Mouse (Mus musculus): ENCODE results near the gene Eif1ad. TPM values are rescaled to one million over a fixed set of nuclear protein-coding genes. Genes with fewer than 3 reads are reported as not detected.

Eif1ad gene
- polyA plus RNA-seq, 1 experiment = 27.0 TPM

DNA sequence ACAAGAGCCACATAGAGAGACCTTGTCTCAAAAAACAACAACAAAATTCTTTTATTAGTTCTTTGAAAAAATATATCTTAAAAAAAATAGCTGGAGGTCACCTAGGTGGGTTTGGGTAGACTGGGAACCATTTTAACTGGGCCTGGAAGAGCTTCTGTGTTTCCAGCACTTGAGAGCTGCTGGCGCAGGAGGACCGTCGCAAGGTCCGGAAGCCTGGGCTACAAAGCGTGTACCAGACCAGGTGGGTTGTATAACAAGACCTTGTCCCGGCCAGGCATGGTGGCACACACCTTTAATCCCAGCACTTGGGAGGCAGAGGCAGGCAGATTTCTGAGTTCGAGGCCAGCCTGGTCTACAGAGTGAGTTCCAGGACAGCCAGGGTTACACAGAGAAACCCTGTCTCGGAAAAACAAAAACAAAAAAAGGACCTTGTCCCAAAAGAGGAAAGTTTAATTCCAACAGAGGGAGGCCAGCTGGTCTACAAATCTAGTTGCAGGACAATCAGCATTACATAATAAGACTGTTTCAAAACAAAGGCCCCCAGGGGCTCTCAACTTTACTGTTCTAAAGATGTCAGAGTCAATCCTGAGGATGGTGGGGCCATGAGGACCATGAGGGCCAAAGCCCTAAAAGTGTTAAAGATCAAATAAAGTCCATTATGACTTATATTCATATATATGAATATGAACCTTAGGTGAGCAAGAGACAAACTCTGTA is 52.4 kb downstream of the Eif1ad start:
- Histone ChIP-seq H3K4me3 (ENCODE audit: low read depth, low read length) (no peak overlapping the region), H3K36me3 (ENCODE audit: control insufficient read depth, insufficient read depth, low read length) (peaks cover 31% of the 10 kb centered on the region), H3K27ac (ENCODE audit: insufficient read depth, low read depth, low read length) (no peak overlapping the region), H3K27me3 (ENCODE audit: control insufficient read depth, insufficient read depth, low read length) (no peaks in the 10 kb centered on the region), H3K4me1 (ENCODE audit: control insufficient read depth, insufficient read depth, insufficient read length, low read length) (peaks cover 6% of the 10 kb centered on the region)
- TF ChIP-seq POLR2A (IDR thresholded peaks at IDR 0.05; ENCODE audit: low read depth, low read length) (no peak), CTCF (IDR thresholded peaks at IDR 0.05; ENCODE audit: extremely low read depth, insufficient read length, insufficient replicate concordance, low read depth, low read length) (no peak)
- 95% methylated on average over 8 of the region's 8 CpGs for WGBS

DNA sequence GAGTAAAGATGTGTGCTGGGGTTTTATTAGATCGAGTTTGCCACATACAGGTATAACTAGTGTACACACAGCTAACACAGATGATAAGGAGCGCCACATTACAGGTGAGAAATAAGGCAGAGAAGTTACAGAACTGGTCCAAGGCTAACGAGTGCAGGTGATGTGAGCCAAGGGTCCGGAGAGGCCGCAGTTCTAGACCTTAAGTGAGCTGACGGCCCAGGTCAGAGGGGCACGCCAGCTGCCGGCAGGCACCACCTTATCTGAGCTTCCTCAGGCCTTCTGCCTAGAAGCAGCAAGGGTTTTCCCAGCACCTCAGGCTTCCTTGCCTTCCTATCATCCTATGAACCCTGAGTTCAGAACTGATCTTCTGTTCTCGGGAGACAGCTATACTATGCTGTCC is 53.1 kb downstream of the Eif1ad start:
- TF ChIP-seq CTCF (IDR thresholded peaks at IDR 0.05; ENCODE audit: extremely low read depth, insufficient read length, insufficient replicate concordance, low read depth, low read length) (no peak), POLR2A (IDR thresholded peaks at IDR 0.05; ENCODE audit: low read depth, low read length) (no peak)
- no peak overlapping the region for H3K4me3 ChIP-seq (ENCODE audit: low read depth, low read length)
- H3K36me3 ChIP-seq (ENCODE audit: control insufficient read depth, insufficient read depth, low read length) = peaks cover 31% of the 10 kb centered on the region
- WGBS = 88% methylated on average over 9 of the region's 9 CpGs
- no peak overlapping the region for H3K27ac ChIP-seq (ENCODE audit: insufficient read depth, low read depth, low read length)
- peaks cover 8% of the 10 kb centered on the region for H3K4me1 ChIP-seq (ENCODE audit: control insufficient read depth, insufficient read depth, insufficient read length, low read length)
- no peaks in the 10 kb centered on the region for H3K27me3 ChIP-seq (ENCODE audit: control insufficient read depth, insufficient read depth, low read length)

DNA sequence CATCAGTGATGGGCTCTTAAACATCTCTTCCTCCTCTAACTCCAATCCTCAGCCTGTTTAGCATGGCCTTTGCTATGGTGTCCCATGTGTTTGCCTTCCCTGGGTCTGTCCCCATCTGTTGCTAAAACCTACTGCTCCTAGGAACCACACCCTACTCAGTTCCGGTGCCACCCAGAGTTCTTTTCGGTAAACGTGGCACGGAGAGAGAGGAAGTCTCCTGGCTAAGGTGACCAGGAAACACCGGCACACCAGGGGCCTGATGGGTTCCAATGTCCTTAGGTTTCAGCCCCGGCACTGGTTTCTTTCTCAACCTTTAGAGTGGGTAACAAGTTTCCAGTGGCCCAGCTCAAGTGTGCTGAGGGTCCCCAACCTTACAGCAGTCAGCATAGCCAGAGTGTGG is 54.0 kb downstream of the Eif1ad start:
- Histone ChIP-seq H3K27me3 (ENCODE audit: control insufficient read depth, insufficient read depth, low read length) (no peaks in the 10 kb centered on the region), H3K4me1 (ENCODE audit: control insufficient read depth, insufficient read depth, insufficient read length, low read length) (peaks cover 6% of the 10 kb centered on the region), H3K36me3 (ENCODE audit: control insufficient read depth, insufficient read depth, low read length) (peaks cover 31% of the 10 kb centered on the region), H3K4me3 (ENCODE audit: low read depth, low read length) (no peak overlapping the region), H3K27ac (ENCODE audit: insufficient read depth, low read depth, low read length) (no peak overlapping the region)
- 85% methylated on average over 6 of the region's 6 CpGs for WGBS
- TF ChIP-seq CTCF (IDR thresholded peaks at IDR 0.05; ENCODE audit: extremely low read depth, insufficient read length, insufficient replicate concordance, low read depth, low read length) = no peak
- no peak for TF ChIP-seq POLR2A (IDR thresholded peaks at IDR 0.05; ENCODE audit: low read depth, low read length)

Other genes with a start within 250 kb of the Eif1ad start
- gene Klc2, start 248.2 kb upstream of the Eif1ad start, polyA plus RNA-seq (2012; rRNA removed) = 11.4 and 19.8 TPM in 2 replicates
- gene Pacs1, start 93.6 kb upstream of the Eif1ad start, polyA plus RNA-seq (2012; rRNA removed) = 5.9 and 8.9 TPM in 2 replicates
- gene Sf3b2, start 71.3 kb upstream of the Eif1ad start, polyA plus RNA-seq (2012; rRNA removed) = 37.2 and 66.7 TPM in 2 replicates
- 0.04 TPM in 1 of 2 replicates, not detected in the other for gene Gal3st3, start 68.4 kb upstream of the Eif1ad start, polyA plus RNA-seq (2012; rRNA removed)
- gene Catsper1, start 31.0 kb upstream of the Eif1ad start, polyA plus RNA-seq (2012; rRNA removed) = not detected in 2 replicates
- gene Cst6, start 17.2 kb upstream of the Eif1ad start, polyA plus RNA-seq (2012; rRNA removed) = 226 and 874 TPM in 2 replicates
- gene Banf1, start 427 bp downstream of the Eif1ad start, polyA plus RNA-seq (2012; rRNA removed) = 63.6 and 100 TPM in 2 replicates
- gene Sart1, start 22.0 kb downstream of the Eif1ad start, polyA plus RNA-seq (2012; rRNA removed) = 7.3 and 27.7 TPM in 2 replicates
- 1.4 and 8.3 TPM in 2 replicates for gene Tsga10ip, start 35.8 kb downstream of the Eif1ad start, polyA plus RNA-seq (2012; rRNA removed)
- 32.9 and 63.2 TPM in 2 replicates for gene Drap1, start 58.2 kb downstream of the Eif1ad start, polyA plus RNA-seq (2012; rRNA removed)
- 41.8 and 76.3 TPM in 2 replicates for gene AI837181, start 58.4 kb downstream of the Eif1ad start, polyA plus RNA-seq (2012; rRNA removed)
- 0.91 and 2.6 TPM in 2 replicates for gene Fosl1, start 80.8 kb downstream of the Eif1ad start, polyA plus RNA-seq (2012; rRNA removed)
- 3.3 and 4.4 TPM in 2 replicates for gene Ccdc85b, start 91.2 kb downstream of the Eif1ad start, polyA plus RNA-seq (2012; rRNA removed)
- gene Fibp, start 93.9 kb downstream of the Eif1ad start, polyA plus RNA-seq (2012; rRNA removed) = 72.5 and 143 TPM in 2 replicates
- 8.2 and 10.2 TPM in 2 replicates for gene Ctsw, start 101.8 kb downstream of the Eif1ad start, polyA plus RNA-seq (2012; rRNA removed)
- 22.4 and 26.5 TPM in 2 replicates for gene Efemp2, start 107.2 kb downstream of the Eif1ad start, polyA plus RNA-seq (2012; rRNA removed)
- 19.9 and 29.1 TPM in 2 replicates for gene Mus81, start 121.7 kb downstream of the Eif1ad start, polyA plus RNA-seq (2012; rRNA removed)
- gene Cfl1, start 123.7 kb downstream of the Eif1ad start, polyA plus RNA-seq (2012; rRNA removed) = 320 and 703 TPM in 2 replicates
- 0.19 TPM in 1 of 2 replicates, not detected in the other for gene 1700020D05Rik, start 137.0 kb downstream of the Eif1ad start, polyA plus RNA-seq (2012; rRNA removed)
- gene Snx32, start 143.8 kb downstream of the Eif1ad start, polyA plus RNA-seq (2012; rRNA removed) = 1.7 and 3.2 TPM in 2 replicates
- 28.5 and 55.3 TPM in 2 replicates for gene Ovol1, start 193.9 kb downstream of the Eif1ad start, polyA plus RNA-seq (2012; rRNA removed)
- gene Ap5b1, start 201.3 kb downstream of the Eif1ad start, polyA plus RNA-seq (2012; rRNA removed) = 20.2 and 37.1 TPM in 2 replicates
- 47.0 and 68.0 TPM in 2 replicates for gene Rnaseh2c, start 235.1 kb downstream of the Eif1ad start, polyA plus RNA-seq (2012; rRNA removed)
- 19.0 and 40.4 TPM in 2 replicates for gene Kat5, start 243.5 kb downstream of the Eif1ad start, polyA plus RNA-seq (2012; rRNA removed)